Mouse (Mus musculus): ENCODE results near the gene AI481877. TPM values are rescaled to one million over a fixed set of nuclear protein-coding genes. Genes with fewer than 3 reads are reported as not detected.

Gene AI481877
- total and polyA plus RNA-seq, 2 experiments from 2014 or later: not detected

DNA sequence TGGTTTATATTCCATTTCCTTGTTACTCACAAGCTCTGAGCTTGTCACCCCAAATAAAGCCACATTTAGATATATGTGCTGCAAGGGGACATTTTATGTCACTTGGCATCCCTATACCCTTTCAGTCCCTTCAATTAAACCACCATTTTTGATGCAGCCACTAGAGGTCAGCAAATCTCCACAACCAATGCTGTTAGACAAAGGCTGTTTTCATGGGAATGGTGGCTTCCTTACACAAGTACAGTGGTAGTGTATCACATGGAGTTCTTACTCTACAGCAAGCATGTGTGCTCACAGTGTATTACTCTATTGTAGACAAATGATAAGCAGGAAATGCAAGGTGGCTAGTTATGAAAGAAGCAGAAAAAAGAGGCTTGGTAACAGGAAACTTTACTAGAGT is 42.4 kb downstream of the AI481877 start:
- peak; percentile 96 for ATAC-seq
- no peak overlapping the region for H3K9ac ChIP-seq
- H3K27ac ChIP-seq (ENCODE audit: low read depth, low read length): no peak overlapping the region
- H3K36me3 ChIP-seq (ENCODE audit: insufficient read depth): no peaks in the 10 kb centered on the region
- no peak overlapping the region for H3K4me3 ChIP-seq (ENCODE audit: low read depth, low read length)
- H3K9me3 ChIP-seq (ENCODE audit: low read length): no peaks in the 10 kb centered on the region
- peak; percentile 93 for DNase-seq
- H3K4me2 ChIP-seq (ENCODE audit: low read depth): no peak overlapping the region
- peak; percentile 97 for TF ChIP-seq CTCF (IDR thresholded peaks at IDR 0.05; ENCODE audit: low read depth)
- H3K27me3 ChIP-seq (ENCODE audit: insufficient read depth, low read length): no peaks in the 10 kb centered on the region; the same call in 1 of the 2 replicates
- H3K4me1 ChIP-seq (ENCODE audit: insufficient read depth): no peaks in the 10 kb centered on the region

DNA sequence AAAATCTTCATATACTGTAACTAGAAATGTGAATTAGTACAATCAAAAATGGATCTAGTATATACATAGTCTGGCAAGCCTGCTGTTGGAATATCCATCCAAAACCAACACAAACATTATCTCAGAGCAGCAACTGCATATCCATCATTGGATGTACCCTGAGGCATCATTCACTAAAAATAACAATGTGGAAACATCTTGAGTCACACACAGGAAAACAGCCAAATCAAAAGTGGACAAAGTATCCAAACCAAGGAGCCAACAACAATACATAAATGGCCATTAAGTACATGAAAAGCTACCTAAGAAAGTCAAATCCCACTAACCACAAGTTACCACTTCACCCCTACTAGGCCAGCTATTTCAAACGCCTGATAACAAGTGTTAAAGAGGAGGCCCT is 49.4 kb downstream of the AI481877 start:
- no peak overlapping the region for H3K4me3 ChIP-seq (ENCODE audit: low read depth, low read length)
- H3K36me3 ChIP-seq (ENCODE audit: insufficient read depth): no peaks in the 10 kb centered on the region
- H3K27me3 ChIP-seq (ENCODE audit: insufficient read depth, low read length): no peaks in the 10 kb centered on the region; the same call in 1 of the 2 replicates
- no peak overlapping the region for H3K9ac ChIP-seq
- DNase-seq: no peak
- TF ChIP-seq CTCF (IDR thresholded peaks at IDR 0.05; ENCODE audit: low read depth): no peak
- H3K4me1 ChIP-seq (ENCODE audit: insufficient read depth): no peaks in the 10 kb centered on the region
- H3K9me3 ChIP-seq (ENCODE audit: low read length): no peaks in the 10 kb centered on the region
- no peak overlapping the region for H3K4me2 ChIP-seq (ENCODE audit: low read depth)
- H3K27ac ChIP-seq (ENCODE audit: low read depth, low read length): no peak overlapping the region
- WGBS: 50% methylated on average over 1 of the region's 1 CpGs
- no peak for ATAC-seq

DNA sequence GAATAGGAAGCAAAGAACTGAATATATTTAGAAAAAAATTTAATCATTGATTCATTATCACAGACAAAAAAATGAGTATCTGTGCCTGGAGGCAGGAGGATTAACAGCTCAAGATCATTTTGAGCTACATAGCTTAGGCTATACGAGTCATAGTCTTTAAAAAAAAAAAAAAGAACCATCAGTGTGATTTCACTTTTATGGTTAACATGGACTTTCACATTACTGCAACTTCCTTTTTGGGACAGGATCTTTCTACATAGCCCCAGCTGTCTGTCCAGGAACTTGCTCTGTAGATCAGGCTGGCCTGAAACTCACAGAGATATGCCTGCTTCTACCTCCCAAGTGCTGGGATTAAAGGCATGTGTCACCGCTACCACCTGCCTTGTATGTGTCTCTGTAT is 55.4 kb downstream of the AI481877 start:
- H3K27me3 ChIP-seq (ENCODE audit: insufficient read depth, low read length): no peaks in the 10 kb centered on the region
- WGBS: 85% methylated on average over 2 of the region's 2 CpGs
- no peak overlapping the region for H3K9ac ChIP-seq
- H3K27ac ChIP-seq (ENCODE audit: low read depth, low read length): no peak overlapping the region
- no peaks in the 10 kb centered on the region for H3K36me3 ChIP-seq (ENCODE audit: insufficient read depth)
- H3K4me2 ChIP-seq (ENCODE audit: low read depth): no peak overlapping the region
- TF ChIP-seq CTCF (IDR thresholded peaks at IDR 0.05; ENCODE audit: low read depth): no peak
- H3K4me3 ChIP-seq (ENCODE audit: low read depth, low read length): no peak overlapping the region
- no peak for DNase-seq
- H3K4me1 ChIP-seq (ENCODE audit: insufficient read depth): no peaks in the 10 kb centered on the region
- no peak for ATAC-seq
- H3K9me3 ChIP-seq (ENCODE audit: low read length): no peaks in the 10 kb centered on the region

DNA sequence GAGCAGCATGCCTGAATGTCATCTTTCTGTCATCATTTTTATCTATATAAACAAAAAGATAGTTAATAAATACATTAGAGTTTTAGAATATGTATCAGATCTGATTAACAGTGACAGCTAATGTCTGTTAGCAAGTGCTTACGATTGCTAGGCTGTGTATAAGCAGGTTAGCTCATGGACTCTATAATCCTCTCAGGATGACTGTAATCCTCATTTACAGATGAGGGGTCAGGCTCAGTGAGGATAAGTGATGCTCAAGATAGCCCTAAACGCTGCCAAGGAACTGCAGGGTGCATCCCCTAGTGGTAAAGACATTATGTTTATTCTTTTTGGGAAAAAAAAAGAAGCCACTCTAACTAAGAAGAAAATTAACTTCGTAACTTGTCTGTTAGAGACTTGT is 69.5 kb downstream of the AI481877 start:
- Histone ChIP-seq H3K4me2 (ENCODE audit: low read depth) (no peak overlapping the region), H3K4me1 (ENCODE audit: insufficient read depth) (no peaks in the 10 kb centered on the region), H3K9ac (no peak overlapping the region), H3K4me3 (ENCODE audit: low read depth, low read length) (no peak overlapping the region), H3K36me3 (ENCODE audit: insufficient read depth) (no peaks in the 10 kb centered on the region), H3K9me3 (ENCODE audit: low read length) (no peaks in the 10 kb centered on the region), H3K27me3 (ENCODE audit: insufficient read depth, low read length) (no peaks in the 10 kb centered on the region), H3K27ac (ENCODE audit: low read depth, low read length) (no peak overlapping the region)
- WGBS: 42% methylated on average over 3 of the region's 3 CpGs
- ATAC-seq (no peak), DNase-seq (no peak)
- TF ChIP-seq CTCF (IDR thresholded peaks at IDR 0.05; ENCODE audit: low read depth): no peak

DNA sequence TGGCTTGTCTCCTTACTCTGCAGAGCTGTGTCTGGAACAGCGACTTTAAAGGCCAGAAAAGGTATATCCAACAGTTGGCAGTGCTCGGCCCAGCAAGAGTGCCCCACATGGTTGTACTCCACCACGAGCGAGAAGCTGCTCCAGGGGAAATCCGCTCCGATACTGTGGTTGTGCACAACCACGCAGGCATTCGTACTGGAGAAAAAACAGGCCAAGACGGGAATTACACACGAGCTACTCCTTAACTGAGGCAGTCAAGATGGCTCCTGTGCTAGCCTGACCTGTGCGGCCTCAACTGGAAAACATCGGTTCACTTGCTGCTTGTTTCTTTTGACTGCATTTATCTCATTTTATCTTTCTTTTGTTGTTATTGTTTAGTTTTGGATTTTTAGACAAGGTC is 76.3 kb downstream of the AI481877 start:
- no peaks in the 10 kb centered on the region for H3K4me1 ChIP-seq (ENCODE audit: insufficient read depth)
- no peak overlapping the region for H3K4me2 ChIP-seq (ENCODE audit: low read depth)
- ATAC-seq (no peak), DNase-seq (no peak)
- H3K4me3 ChIP-seq (ENCODE audit: low read depth, low read length): no peak overlapping the region
- no peaks in the 10 kb centered on the region for H3K36me3 ChIP-seq (ENCODE audit: insufficient read depth)
- WGBS: 73% methylated on average over 12 of the region's 12 CpGs
- H3K9me3 ChIP-seq (ENCODE audit: low read length): no peaks in the 10 kb centered on the region
- H3K27ac ChIP-seq (ENCODE audit: low read depth, low read length): no peak overlapping the region
- H3K27me3 ChIP-seq (ENCODE audit: insufficient read depth, low read length): no peaks in the 10 kb centered on the region
- no peak overlapping the region for H3K9ac ChIP-seq
- no peak for TF ChIP-seq CTCF (IDR thresholded peaks at IDR 0.05; ENCODE audit: low read depth)

DNA sequence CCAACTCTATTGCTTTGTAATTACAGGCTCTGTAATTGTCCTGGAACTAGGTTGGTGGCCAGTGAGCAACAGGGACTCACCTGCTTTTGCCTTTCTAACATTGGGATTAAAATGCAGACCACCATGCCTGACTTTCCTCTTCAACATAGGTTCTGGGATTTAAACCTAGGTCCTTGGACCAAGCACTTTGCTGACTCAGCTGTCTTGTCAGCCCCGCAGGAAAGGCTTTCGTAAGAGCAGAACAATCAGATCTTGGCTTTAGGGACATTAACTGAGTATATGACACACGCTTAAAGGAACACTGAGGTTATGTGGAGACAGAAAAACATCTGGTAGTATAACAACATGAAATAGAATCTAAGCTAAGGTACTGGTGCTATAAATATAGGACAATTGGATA is 80.9 kb downstream of the AI481877 start:
- Histone ChIP-seq H3K4me1 (ENCODE audit: insufficient read depth) (no peaks in the 10 kb centered on the region), H3K36me3 (ENCODE audit: insufficient read depth) (no peaks in the 10 kb centered on the region), H3K9ac (no peak overlapping the region), H3K4me3 (ENCODE audit: low read depth, low read length) (no peak overlapping the region), H3K9me3 (ENCODE audit: low read length) (no peaks in the 10 kb centered on the region), H3K4me2 (ENCODE audit: low read depth) (no peak overlapping the region), H3K27ac (ENCODE audit: low read depth, low read length) (no peak overlapping the region), H3K27me3 (ENCODE audit: insufficient read depth, low read length) (no peaks in the 10 kb centered on the region)
- TF ChIP-seq CTCF (IDR thresholded peaks at IDR 0.05; ENCODE audit: low read depth): no peak
- ATAC-seq (no peak), DNase-seq (no peak)
- WGBS: 94% methylated on average over 3 of the region's 3 CpGs

DNA sequence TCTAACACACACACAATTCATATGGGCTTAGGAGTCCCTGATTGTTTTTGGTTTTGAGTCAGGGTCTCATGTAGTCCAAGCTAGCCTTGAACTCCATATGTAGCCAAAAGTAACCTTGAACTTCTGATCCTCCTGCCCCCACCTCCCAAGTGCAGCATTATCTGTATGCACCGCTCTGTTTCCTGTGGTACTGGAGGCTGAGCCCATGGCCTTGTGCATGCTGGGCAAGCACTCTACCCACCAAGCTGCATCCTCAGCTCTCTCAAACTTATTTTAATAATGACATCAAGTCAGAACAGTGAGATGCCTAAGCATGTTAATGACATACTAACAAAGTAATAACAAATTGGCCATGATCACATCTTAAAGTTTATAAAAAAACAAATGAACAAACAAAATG is 87.7 kb downstream of the AI481877 start:
- no peaks in the 10 kb centered on the region for H3K4me1 ChIP-seq (ENCODE audit: insufficient read depth)
- no peak for TF ChIP-seq CTCF (IDR thresholded peaks at IDR 0.05; ENCODE audit: low read depth)
- WGBS: 93% methylated on average over 1 of the region's 1 CpGs
- H3K36me3 ChIP-seq (ENCODE audit: insufficient read depth): no peaks in the 10 kb centered on the region
- ATAC-seq (no peak), DNase-seq (no peak)
- no peak overlapping the region for H3K4me3 ChIP-seq (ENCODE audit: low read depth, low read length)
- no peaks in the 10 kb centered on the region for H3K9me3 ChIP-seq (ENCODE audit: low read length)
- no peak overlapping the region for H3K4me2 ChIP-seq (ENCODE audit: low read depth)
- no peak overlapping the region for H3K9ac ChIP-seq
- no peak overlapping the region for H3K27ac ChIP-seq (ENCODE audit: low read depth, low read length)
- H3K27me3 ChIP-seq (ENCODE audit: insufficient read depth, low read length): no peaks in the 10 kb centered on the region

DNA sequence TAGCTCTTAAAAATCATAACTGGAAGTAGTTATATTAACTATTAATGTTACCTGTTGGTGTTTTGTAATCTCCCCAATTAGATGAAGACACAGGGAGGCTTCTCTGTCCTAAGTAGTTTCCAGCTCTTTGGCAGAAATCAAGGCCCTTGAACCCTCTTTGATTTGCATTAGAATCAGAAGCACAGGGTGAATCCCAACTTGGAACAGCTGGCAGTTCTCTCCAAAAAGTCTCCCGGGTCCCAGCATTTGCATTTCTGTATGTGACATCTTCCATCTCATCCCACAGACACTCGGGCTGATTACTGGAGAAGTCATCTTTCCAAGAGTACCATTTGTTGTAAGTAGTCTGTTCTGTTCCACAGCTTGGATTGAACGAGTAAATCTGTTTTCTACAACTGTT is 91.6 kb downstream of the AI481877 start:
- no peak overlapping the region for H3K4me3 ChIP-seq (ENCODE audit: low read depth, low read length)
- ATAC-seq: no peak
- no peaks in the 10 kb centered on the region for H3K27me3 ChIP-seq (ENCODE audit: insufficient read depth, low read length)
- no peak overlapping the region for H3K9ac ChIP-seq
- DNase-seq: no peak
- H3K4me1 ChIP-seq (ENCODE audit: insufficient read depth): no peaks in the 10 kb centered on the region
- no peak overlapping the region for H3K4me2 ChIP-seq (ENCODE audit: low read depth)
- TF ChIP-seq CTCF (IDR thresholded peaks at IDR 0.05; ENCODE audit: low read depth): no peak
- 39% methylated on average over 3 of the region's 3 CpGs for WGBS
- H3K36me3 ChIP-seq (ENCODE audit: insufficient read depth): no peaks in the 10 kb centered on the region
- H3K27ac ChIP-seq (ENCODE audit: low read depth, low read length): no peak overlapping the region
- no peaks in the 10 kb centered on the region for H3K9me3 ChIP-seq (ENCODE audit: low read length)
